Mouse (Mus musculus) ES-E14 (cell line): ENCODE results near the gene Parp3.

Experiments
- CHD2 ChIP-seq: IDR thresholded peaks from 2 replicates; pipeline ENCODE4 v1.6.1; 2014; ENCODE audit warnings: mild to moderate bottlenecking, low read depth, low read length, inconsistent platforms
- ZC3H11A ChIP-seq: IDR thresholded peaks from 2 replicates; pipeline ENCODE4 v1.6.1; 2012; ENCODE audit warnings: low read depth, mild to moderate bottlenecking, inconsistent platforms, low read length, borderline replicate concordance

DNA sequence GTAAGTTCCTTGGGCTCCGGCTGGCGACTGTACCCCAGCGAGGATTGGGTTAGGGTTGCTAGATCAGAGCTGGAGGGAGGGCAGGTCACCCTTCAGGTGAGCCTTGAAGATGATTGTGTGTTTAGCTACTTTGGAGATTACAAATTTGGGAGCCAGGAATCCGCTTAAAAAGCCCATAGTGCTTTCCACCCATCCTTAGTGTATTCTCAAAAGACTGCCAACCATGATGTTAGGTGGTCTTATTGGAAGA is 46.8 kb downstream of the Parp3 start:
- no peak for TF ChIP-seq ZC3H11A
- TF ChIP-seq CHD2: no peak
